Mouse (Mus musculus) erythroid progenitor cell, adult 5-6 weeks (primary cell): ENCODE data around the gene Grik4. TPM values are rescaled to one million over a fixed set of nuclear protein-coding genes. Genes with fewer than 3 reads are reported as not detected.

Experiments used
- ATAC-seq: replicated peaks from 2 replicates; pipeline ENCODE4 v1.8.0; 2016; ENCODE audit warnings: moderate number of reproducible peaks, mild to moderate bottlenecking, moderate TSS enrichment, inconsistent platforms; ENCODE audit not compliant: poor library complexity, low FRiP score, severe bottlenecking
- total RNA-seq, 2 experiments: library from RNA; stranded (forward) in 1 of 2; stranded (reverse) in 1 of 2; fragments of 150-400 nt in 1 of 2; fragments of 186-747, 209-891 nt in 1 of 2; gene quantifications; 2 replicates each; pipeline versions ENCODE4 v1.2.3 to v1.2.4; 2015 to 2017; ENCODE audit warnings: low replicate concordance in 2 of 2

Grik4 gene
- total RNA-seq, 2 experiments from 2014 or later = not detected

DNA sequence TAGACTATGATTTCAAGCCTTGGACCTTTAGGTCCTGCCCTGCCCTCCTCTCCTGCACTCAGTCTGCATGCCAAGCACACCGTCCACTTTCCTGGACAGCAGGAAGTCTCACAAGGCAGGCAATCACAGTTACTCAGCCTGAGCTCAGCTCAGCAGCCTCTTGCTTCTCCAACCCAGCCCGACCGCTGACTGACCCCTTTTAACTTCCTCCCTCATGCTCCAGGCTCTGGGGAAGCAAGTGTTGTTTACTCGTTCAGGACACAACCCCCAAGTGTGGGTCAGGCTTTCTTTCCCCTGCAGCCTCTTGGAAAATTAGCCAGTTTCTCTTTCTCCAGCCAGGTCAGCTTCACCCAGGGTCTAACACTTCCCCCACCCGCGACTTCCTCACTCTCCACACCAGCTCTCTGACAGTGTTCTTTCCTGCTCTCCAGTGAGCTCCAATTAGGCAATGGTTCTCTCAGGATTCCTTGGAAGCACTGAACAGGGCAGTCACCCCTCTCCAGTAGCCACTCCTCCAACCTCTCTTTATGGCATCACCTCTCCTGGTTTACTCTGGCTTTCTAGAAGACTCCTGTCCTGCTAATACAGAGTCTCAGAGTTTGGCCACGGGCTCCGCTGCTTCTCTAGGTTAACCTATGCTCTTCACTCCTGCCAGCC, 35.5 kb downstream of the Grik4 start:
- ATAC-seq = no peak

DNA sequence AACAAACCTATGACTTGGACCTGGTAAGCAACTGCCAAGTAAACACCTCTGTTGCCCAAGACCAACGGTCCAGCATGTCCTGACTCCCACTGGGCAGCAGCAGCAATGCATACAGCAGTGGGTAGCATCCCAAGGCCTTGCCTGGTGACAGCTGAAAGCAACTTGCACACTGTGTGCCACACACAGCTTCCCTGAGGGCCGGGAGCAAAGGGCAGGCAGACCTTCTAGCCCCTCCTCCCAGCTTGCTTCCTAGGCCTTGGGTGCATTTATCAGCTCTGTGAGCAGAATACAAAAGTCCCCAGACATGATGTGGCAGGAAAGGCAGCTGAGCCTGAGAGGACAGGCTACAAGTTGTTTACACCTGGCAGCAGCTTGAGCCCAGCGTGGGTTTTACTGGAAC, 37.3 kb downstream of the Grik4 start:
- no peak for ATAC-seq

- ATAC-seq = no peak
Measured at GRCm38 (mm10) chr9:42898091-42898591, 46.2 kb downstream of the Grik4 start.

DNA sequence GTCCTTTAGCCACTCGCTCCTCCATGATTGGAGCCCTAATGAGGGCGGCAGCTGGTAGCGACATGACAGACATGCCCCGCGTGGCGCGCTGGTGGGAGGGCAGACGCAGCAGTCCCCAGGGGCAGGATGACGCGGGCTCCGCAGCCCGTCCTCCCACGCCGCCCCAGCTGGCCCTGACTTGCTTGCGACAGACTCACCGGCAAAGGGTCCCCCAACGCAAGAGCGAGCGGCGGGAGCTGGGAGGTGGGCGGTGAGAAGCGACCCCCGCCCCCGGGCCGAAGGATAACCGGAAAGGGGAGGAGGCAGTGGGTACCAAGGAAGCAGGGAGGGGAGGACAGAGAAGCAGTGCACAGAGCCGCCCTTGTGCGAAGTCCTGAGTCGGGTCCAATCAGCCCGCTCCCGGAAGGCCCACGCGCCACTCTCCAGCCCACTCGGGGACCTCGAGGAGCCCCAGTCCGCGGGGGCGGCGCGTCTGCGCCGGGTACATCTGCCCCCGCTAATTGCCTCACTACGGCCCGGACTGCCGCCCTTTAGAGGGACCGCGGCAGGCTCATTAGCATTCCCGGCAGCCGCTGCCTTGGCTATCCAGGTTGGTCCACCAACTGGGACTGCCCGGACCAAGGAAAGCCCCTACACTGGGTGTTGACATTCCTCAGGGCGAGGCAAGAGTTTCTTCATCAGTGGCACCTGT, 46.8 kb downstream of the Grik4 start:
- ATAC-seq = no peak

GRCm38 (mm10) chr9:42896421-42897210, 47.7 kb downstream of the Grik4 start:
- no peak for ATAC-seq

DNA sequence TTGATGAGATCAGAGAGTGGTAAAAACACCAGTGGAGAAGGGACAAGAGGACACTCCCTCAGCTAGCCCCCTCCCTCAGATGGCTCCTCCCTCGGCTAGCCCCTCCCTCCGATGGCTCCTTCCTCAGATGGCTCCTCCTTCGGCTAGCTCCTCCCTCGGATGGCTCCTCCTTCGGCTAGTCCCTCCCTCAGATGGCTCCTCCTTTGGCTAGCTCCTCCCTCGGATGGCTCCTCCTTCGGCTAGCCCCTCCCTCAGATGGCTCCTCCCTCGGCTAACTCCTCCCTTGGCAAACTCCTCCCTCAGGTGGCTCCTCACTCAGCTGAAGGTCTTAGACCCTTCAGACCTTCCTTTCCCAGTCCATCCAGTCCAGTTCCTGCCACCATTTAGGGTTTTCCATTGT, 51.5 kb downstream of the Grik4 start:
- ATAC-seq = no peak

- no peak for ATAC-seq
Measured at GRCm38 (mm10) chr9:42887930-42888329, 56.4 kb downstream of the Grik4 start.

DNA sequence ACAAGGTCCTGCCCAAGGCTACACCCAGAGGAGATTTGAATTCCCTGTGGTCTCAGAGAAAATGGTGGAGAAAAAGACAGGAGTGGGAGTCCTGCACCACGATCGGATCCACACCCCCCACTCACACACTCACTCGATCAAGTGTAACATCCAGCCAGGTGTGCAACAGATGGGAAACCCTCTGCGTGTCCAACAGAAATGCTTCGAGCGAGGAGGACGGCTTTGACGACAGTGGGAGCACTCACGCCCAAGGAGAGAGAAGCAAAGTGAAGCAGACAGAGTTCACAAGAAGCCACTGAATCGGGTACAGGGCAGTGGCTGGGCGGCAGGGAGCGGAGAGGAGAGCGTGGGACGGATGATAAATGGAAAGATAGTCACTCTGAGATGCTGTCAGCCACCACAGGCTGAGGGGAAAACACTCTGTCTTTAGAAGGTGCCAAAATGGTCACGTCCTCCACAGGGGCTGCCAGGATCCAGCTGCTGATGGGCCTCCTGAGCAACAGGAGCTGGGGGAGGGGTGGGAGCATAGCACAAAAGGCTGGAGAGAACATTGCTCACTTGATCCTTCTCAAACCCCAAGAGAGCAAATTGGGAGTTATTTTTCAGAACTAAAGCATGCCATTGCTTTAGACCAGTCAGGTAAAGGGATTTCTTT, 58.1 kb downstream of the Grik4 start:
- ATAC-seq = no peak

GRCm38 (mm10) chr9:42885566-42885965, 58.7 kb downstream of the Grik4 start:
- ATAC-seq = no peak

DNA sequence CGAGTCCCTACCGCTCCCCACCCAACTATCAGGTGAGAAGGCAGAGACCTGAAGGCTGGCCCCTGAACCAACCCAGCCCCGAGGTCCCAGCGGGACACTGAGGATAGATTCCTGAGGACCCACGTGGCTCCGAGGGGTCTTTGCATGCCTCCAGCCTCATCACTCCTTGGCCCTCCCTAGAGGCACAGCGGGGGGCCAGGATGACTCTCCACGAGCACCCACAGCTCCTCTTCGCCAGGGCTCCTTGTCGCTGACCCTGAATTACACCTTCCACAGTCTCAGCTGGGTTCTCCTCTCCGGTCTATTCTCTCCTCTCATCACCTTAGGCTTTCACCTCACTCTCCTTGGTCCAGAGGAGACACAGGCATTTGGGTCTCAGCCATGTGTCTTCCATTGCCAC, 59.2 kb downstream of the Grik4 start:
- no peak for ATAC-seq

DNA sequence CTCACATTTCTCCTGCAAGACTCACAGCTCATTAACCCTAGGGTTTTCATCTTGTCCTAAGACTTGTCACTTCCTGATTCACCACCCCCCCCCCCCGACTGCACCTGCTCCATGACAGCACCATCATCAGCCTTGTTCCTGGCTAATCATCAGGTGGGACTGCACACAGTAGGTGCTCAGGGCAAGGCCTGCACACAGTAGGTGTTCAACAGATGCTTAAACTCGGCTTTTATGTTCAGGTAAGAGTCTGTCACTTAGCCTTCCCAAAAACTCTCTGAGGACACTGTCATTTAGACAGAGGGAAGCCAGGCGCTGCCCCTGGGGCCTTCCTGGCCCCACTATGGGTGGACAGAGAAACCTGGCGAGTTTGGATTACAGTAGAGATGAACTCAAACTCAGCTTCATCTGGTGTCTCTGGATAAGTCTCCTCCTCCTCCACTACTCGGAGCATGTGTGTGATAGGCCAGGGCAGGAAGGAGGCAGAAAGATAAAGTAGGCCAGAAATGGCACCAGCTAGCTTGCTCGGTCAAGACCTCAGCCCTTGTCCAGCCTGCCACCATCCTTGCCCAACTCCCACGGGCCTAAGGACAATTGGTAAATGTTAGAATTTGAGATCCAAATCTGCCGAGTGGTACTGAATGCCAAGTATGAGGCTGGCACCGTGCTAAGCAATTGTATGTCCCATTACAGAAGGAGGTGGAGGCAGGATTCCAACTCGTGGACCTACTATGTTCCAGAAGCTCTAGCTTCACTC, 61.1 kb downstream of the Grik4 start:
- ATAC-seq = no peak

GRCm38 (mm10) chr9:42882313-42882712, 62.0 kb downstream of the Grik4 start:
- no peak for ATAC-seq

GRCm38 (mm10) chr9:42881040-42881439, 63.3 kb downstream of the Grik4 start:
- no peak for ATAC-seq

- no peak for ATAC-seq
Measured at GRCm38 (mm10) chr9:42878401-42878800, 65.9 kb downstream of the Grik4 start.

- no peak for ATAC-seq
Measured at GRCm38 (mm10) chr9:42872885-42873284, 71.4 kb downstream of the Grik4 start.

- no peak for ATAC-seq
Measured at GRCm38 (mm10) chr9:42871681-42872080, 72.6 kb downstream of the Grik4 start.

- ATAC-seq = no peak
Measured at GRCm38 (mm10) chr9:42870257-42870656, 74.0 kb downstream of the Grik4 start.

DNA sequence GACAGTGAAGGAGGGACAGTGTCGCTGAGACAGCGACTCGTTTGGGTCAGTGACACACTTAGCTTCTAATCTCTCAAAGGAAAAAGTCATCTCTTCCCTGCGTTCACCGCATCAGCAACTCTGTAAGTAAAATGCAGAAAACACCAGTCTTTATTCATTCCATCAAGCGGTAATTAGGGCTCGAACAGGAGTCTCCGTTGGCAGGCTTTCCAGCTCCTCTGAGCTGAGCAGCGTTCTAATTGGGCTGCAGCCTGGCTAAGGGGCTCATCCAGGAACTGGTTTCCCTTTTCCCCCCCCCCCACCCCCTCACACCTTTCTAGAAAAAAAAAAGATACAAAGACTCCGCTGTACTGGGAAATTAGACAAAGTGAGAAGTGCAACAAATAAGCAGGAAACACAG, 75.8 kb downstream of the Grik4 start:
- no peak for ATAC-seq

DNA sequence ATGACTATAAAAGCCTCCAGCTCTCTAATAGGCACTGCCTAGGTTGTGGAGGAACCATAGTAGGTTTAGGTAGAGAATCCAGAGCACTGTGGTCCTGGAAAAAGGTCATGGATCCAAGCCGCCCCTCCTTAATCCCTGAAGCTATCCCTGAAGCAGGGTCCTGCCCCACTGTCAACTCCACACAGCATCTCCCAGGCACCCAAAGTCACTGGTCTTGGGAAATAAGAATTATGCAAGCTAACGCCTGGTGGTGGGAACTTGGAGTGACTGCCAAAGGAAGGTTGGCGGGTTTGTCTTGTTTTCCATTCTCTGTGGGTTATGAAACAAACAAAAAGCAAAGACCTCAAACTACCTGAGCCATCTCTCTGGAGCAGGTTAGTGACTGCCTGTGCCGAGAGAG, 77.6 kb downstream of the Grik4 start:
- ATAC-seq = no peak
